Mouse (Mus musculus): ENCODE results near the gene Gal3st2. TPM values are rescaled to one million over a fixed set of nuclear protein-coding genes. Genes with fewer than 3 reads are reported as not detected.
"Not testable (repeated sequence)": the region's sequence is repeated elsewhere in the genome, so short reads cannot be mapped to it uniquely, and the experiment has no call there.

Gal3st2 gene
- polyA plus RNA-seq, 1 experiment = not detected

- Histone ChIP-seq H3K36me3 (ENCODE audit: control insufficient read depth) (peaks cover 34% of the 10 kb centered on the region), H3K4me3 (replicated peaks) (peak overlapping the region; percentile 75), H3K4me1 (ENCODE audit: control insufficient read depth) (peaks cover 40% of the 10 kb centered on the region), H3K27me3 (ENCODE audit: control insufficient read depth) (no peaks in the 10 kb centered on the region), H3K9me3 (ENCODE audit: control insufficient read depth, low read length) (no peaks in the 10 kb centered on the region)
- TF ChIP-seq TAL1 (IDR thresholded peaks at IDR 0.05; ENCODE audit: low read length) (no peak), GATA1 (IDR thresholded peaks at IDR 0.05; ENCODE audit: low read length) (no peak)
Measured at GRCm38 (mm10) chr1:93826540-93826835, 34.6 kb upstream of the Gal3st2 start.

- H3K9me3 ChIP-seq (ENCODE audit: control insufficient read depth, low read length); H3K4me3 ChIP-seq (replicated peaks); H3K27me3 ChIP-seq (ENCODE audit: control insufficient read depth); H3K4me1 ChIP-seq (ENCODE audit: control insufficient read depth): not testable (repeated sequence)
- peaks cover 29% of the 10 kb centered on the region for H3K36me3 ChIP-seq (ENCODE audit: control insufficient read depth)
Measured at GRCm38 (mm10) chr1:93832754-93833360, 28.2 kb upstream of the Gal3st2 start.

- Histone ChIP-seq H3K4me3 (replicated peaks) (no peak overlapping the region), H3K4me1 (ENCODE audit: control insufficient read depth) (peaks cover 5% of the 10 kb centered on the region), H3K36me3 (ENCODE audit: control insufficient read depth) (peaks cover 29% of the 10 kb centered on the region), H3K9me3 (ENCODE audit: control insufficient read depth, low read length) (no peaks in the 10 kb centered on the region), H3K27me3 (ENCODE audit: control insufficient read depth) (no peaks in the 10 kb centered on the region)
- TF ChIP-seq GATA1 (IDR thresholded peaks at IDR 0.05; ENCODE audit: low read length) = no peak
- no peak for TF ChIP-seq TAL1 (IDR thresholded peaks at IDR 0.05; ENCODE audit: low read length)
Measured at GRCm38 (mm10) chr1:93834671-93835150, 26.4 kb upstream of the Gal3st2 start.

GRCm38 (mm10) chr1:93835211-93835610 is 25.9 kb upstream of the Gal3st2 start:
- TF ChIP-seq TAL1 (IDR thresholded peaks at IDR 0.05; ENCODE audit: low read length) = no peak
- TF ChIP-seq GATA1 (IDR thresholded peaks at IDR 0.05; ENCODE audit: low read length) = no peak

GRCm38 (mm10) chr1:93835876-93836531 is 25.1 kb upstream of the Gal3st2 start:
- no peaks in the 10 kb centered on the region for H3K9me3 ChIP-seq (ENCODE audit: control insufficient read depth, low read length)
- H3K36me3 ChIP-seq (ENCODE audit: control insufficient read depth) = peaks cover 28% of the 10 kb centered on the region
- no peaks in the 10 kb centered on the region for H3K27me3 ChIP-seq (ENCODE audit: control insufficient read depth)
- no peak overlapping the region for H3K4me3 ChIP-seq (replicated peaks)
- no peak for TF ChIP-seq GATA1 (IDR thresholded peaks at IDR 0.05; ENCODE audit: low read length)
- TF ChIP-seq TAL1 (IDR thresholded peaks at IDR 0.05; ENCODE audit: low read length) = no peak
- peaks cover 5% of the 10 kb centered on the region for H3K4me1 ChIP-seq (ENCODE audit: control insufficient read depth)

More at GRCm38 (mm10) chr1:93835211-93835610, 25.9 kb upstream of the Gal3st2 start:
- Histone ChIP-seq H3K9me3 (ENCODE audit: control insufficient read depth, low read length) (no peaks in the 10 kb centered on the region), H3K4me3 (replicated peaks) (no peak overlapping the region), H3K36me3 (ENCODE audit: control insufficient read depth) (peaks cover 28% of the 10 kb centered on the region), H3K4me1 (ENCODE audit: control insufficient read depth) (peaks cover 5% of the 10 kb centered on the region), H3K27me3 (ENCODE audit: control insufficient read depth) (no peaks in the 10 kb centered on the region)

- TF ChIP-seq TAL1 (IDR thresholded peaks at IDR 0.05; ENCODE audit: low read length) (no peak), GATA1 (IDR thresholded peaks at IDR 0.05; ENCODE audit: low read length) (no peak)
- H3K36me3 ChIP-seq (ENCODE audit: control insufficient read depth) = peaks cover 28% of the 10 kb centered on the region
- H3K4me1 ChIP-seq (ENCODE audit: control insufficient read depth) = peaks cover 5% of the 10 kb centered on the region
- H3K9me3 ChIP-seq (ENCODE audit: control insufficient read depth, low read length) = no peaks in the 10 kb centered on the region
- H3K4me3 ChIP-seq (replicated peaks) = no peak overlapping the region
- H3K27me3 ChIP-seq (ENCODE audit: control insufficient read depth) = no peaks in the 10 kb centered on the region
Measured at GRCm38 (mm10) chr1:93836532-93836913, 24.6 kb upstream of the Gal3st2 start.

- peaks cover 5% of the 10 kb centered on the region for H3K4me1 ChIP-seq (ENCODE audit: control insufficient read depth)
- H3K27me3 ChIP-seq (ENCODE audit: control insufficient read depth) = no peaks in the 10 kb centered on the region
- no peaks in the 10 kb centered on the region for H3K9me3 ChIP-seq (ENCODE audit: control insufficient read depth, low read length)
- peaks cover 28% of the 10 kb centered on the region for H3K36me3 ChIP-seq (ENCODE audit: control insufficient read depth)
- H3K4me3 ChIP-seq (replicated peaks) = no peak overlapping the region
- TF ChIP-seq TAL1 (IDR thresholded peaks at IDR 0.05; ENCODE audit: low read length) (no peak), GATA1 (IDR thresholded peaks at IDR 0.05; ENCODE audit: low read length) (no peak)
Measured at GRCm38 (mm10) chr1:93837335-93837734, 23.8 kb upstream of the Gal3st2 start.

- not testable (repeated sequence) for H3K27me3 ChIP-seq (ENCODE audit: control insufficient read depth); H3K4me1 ChIP-seq (ENCODE audit: control insufficient read depth); H3K4me3 ChIP-seq (replicated peaks); H3K9me3 ChIP-seq (ENCODE audit: control insufficient read depth, low read length)
- peaks cover 28% of the 10 kb centered on the region for H3K36me3 ChIP-seq (ENCODE audit: control insufficient read depth)
Measured at GRCm38 (mm10) chr1:93838569-93838968, 22.5 kb upstream of the Gal3st2 start.

- not testable (repeated sequence) for H3K4me3 ChIP-seq (replicated peaks); H3K4me1 ChIP-seq (ENCODE audit: control insufficient read depth); H3K27me3 ChIP-seq (ENCODE audit: control insufficient read depth); H3K36me3 ChIP-seq (ENCODE audit: control insufficient read depth); H3K9me3 ChIP-seq (ENCODE audit: control insufficient read depth, low read length)
Measured at GRCm38 (mm10) chr1:93845766-93846366, 15.2 kb upstream of the Gal3st2 start.

- not testable (repeated sequence) for H3K4me3 ChIP-seq (replicated peaks); H3K36me3 ChIP-seq (ENCODE audit: control insufficient read depth); H3K4me1 ChIP-seq (ENCODE audit: control insufficient read depth); H3K27me3 ChIP-seq (ENCODE audit: control insufficient read depth); H3K9me3 ChIP-seq (ENCODE audit: control insufficient read depth, low read length)
Measured at GRCm38 (mm10) chr1:93855790-93856189, 5.3 kb upstream of the Gal3st2 start.
